ENCODE assay signal across 8 mouse cellular contexts in genomic region chr1:133363276-133364021, GRCm38 (mm10). TPM values are rescaled to one million over a fixed set of nuclear protein-coding genes. Genes with fewer than 3 reads are reported as not detected.
DNase-seq lines count a peak whose midpoint lies in the region; ATAC-seq and TF ChIP-seq lines count a peak whose summit lies in the region.

TSS of gene Etnk2 (plus strand) at chr1:133363572.

- H3K27me3 ChIP-seq in hindbrain, postnatal 0 days (ENCODE audit: insufficient read depth, low read length), result no peaks in the 10 kb centered on the region
- H3K27me3 ChIP-seq in megakaryocyte, embryonic 14.5 days (replicated peaks), result peaks cover 92% of the 10 kb centered on the region

- intact Hi-C loops in gastrocnemius, adult 2 months (cut with DNase I), result loop anchor here (1.0 kb wide), 1 partner anchor 20 kb away; no protein-coding TSS in a partner anchor

- H3K4me1 ChIP-seq in hindbrain, postnatal 0 days (ENCODE audit: insufficient read depth, low read length), result peaks cover 18% of the 10 kb centered on the region
- H3K4me1 ChIP-seq in megakaryocyte, embryonic 14.5 days, result peaks cover 25% of the 10 kb centered on the region

- H3K9me3 ChIP-seq in hindbrain, postnatal 0 days (ENCODE audit: low read length), result no peaks in the 10 kb centered on the region
- H3K9me3 ChIP-seq in megakaryocyte, embryonic 14.5 days, result peaks cover 10% of the 10 kb centered on the region

- no peaks in the 10 kb centered on the region for H3K36me3 ChIP-seq in hindbrain, postnatal 0 days (ENCODE audit: insufficient read depth, low read length)
- H3K36me3 ChIP-seq in megakaryocyte, embryonic 14.5 days (replicated peaks; ENCODE audit: low read length), result no peaks in the 10 kb centered on the region

- WGBS in hindbrain, postnatal 0 days, result under 1% methylated on average over 51 of the region's 52 CpGs

- ATAC-seq in hindbrain, postnatal 0 days, result peak; percentile 81

- peak within 1 kb of the TSS; percentile 93 for H3K4me2 ChIP-seq in hindbrain, postnatal 0 days (ENCODE audit: low read depth, low read length)

- DNase-seq in T-cell, adult 2 months (ENCODE audit: low spot score), result peak; percentile 37
- peak; percentile 48 to 56 for DNase-seq in cerebellum, postnatal 36 days
- DNase-seq in gastrocnemius, adult 2 months, result peak; percentile 78
- DNase-seq in hindbrain, postnatal 0 days (ENCODE audit: low spot score), result peak; percentile 86
- DNase-seq in left cerebral cortex, adult 9 months (ENCODE audit: low spot score in 2 of 2), result peak; percentile 49 to 79
- DNase-seq in right cerebral cortex, postnatal 25 days, result peak; percentile 73
- no peak for DNase-seq in adipocyte (ENCODE audit: low spot score)

- H3K9ac ChIP-seq in hindbrain, postnatal 0 days (replicated peaks; ENCODE audit: low read length), result peak within 1 kb of the TSS; percentile 80

- no peak for TF ChIP-seq CTCF in gastrocnemius, adult 2 months (IDR thresholded peaks at IDR 0.05)
- no peak for TF ChIP-seq CTCF in hindbrain, postnatal 0 days (IDR thresholded peaks at IDR 0.05; ENCODE audit: low read depth)

- H3K27ac ChIP-seq in gastrocnemius, adult 2 months, result peak within 1 kb of the TSS; percentile 9; the same call in 1 of the 2 replicates
- H3K27ac ChIP-seq in hindbrain, postnatal 0 days, result peak within 1 kb of the TSS; percentile 76

- peak within 1 kb of the TSS; percentile 75 for H3K4me3 ChIP-seq in gastrocnemius, adult 2 months
- peak within 1 kb of the TSS; percentile 65 for H3K4me3 ChIP-seq in hindbrain, postnatal 0 days (ENCODE audit: low read length)
- peak within 1 kb of the TSS; percentile 91 for H3K4me3 ChIP-seq in megakaryocyte, embryonic 14.5 days (replicated peaks)

RNA-seq across cellular contexts. Expression of gene Etnk2, which starts in this region (rescaled TPM):
- total RNA-seq in gastrocnemius, adult 2 months (2021), result under 1 TPM; 0.10 to 0.20 TPM
- 36.7 and 49.7 TPM in 2 replicates for total RNA-seq in hindbrain, postnatal 0 days (2014; rRNA removed)
- polyA plus RNA-seq in hindbrain, postnatal 0 days (2015; fragmentation: Nextera tagmentation; extraction: Ambion mirVana), result 27.4 and 29.6 TPM in 2 replicates
- 0.11 TPM in 1 of 2 replicates, not detected in the other for polyA plus RNA-seq in megakaryocyte, embryonic 14.5 days (2012; ENCODE audit: insufficient read depth, low replicate concordance)

Comparison
In these comparisons a context has a peak if more than half of its experiments do, and no peak if none do; other contexts are left out.
1. RNA of gene Etnk2 (total RNA-seq): 36.7 to 49.7 TPM in hindbrain, postnatal 0 days; 0.10 to 0.20 TPM in gastrocnemius, adult 2 months; every median in the first group is over 10 times any median in the second.
2. RNA of gene Etnk2 (polyA plus RNA-seq): 27.4 to 29.6 TPM in hindbrain, postnatal 0 days; 0.11 TPM in megakaryocyte, embryonic 14.5 days; every median in the first group is over 10 times any median in the second.
3. Peak in DNase-seq, H3K4me3 ChIP-seq and H3K27ac ChIP-seq in gastrocnemius, adult 2 months; RNA of the gene not detected or under 1 TPM.
4. Peak in every context shown above with its lines, with median percentiles within 50 percentile points of each other: H3K4me3 ChIP-seq.